Mouse (Mus musculus) MEL (cell line): Measurements from ENCODE around the gene Dnttip2. TPM values are rescaled to one million over a fixed set of nuclear protein-coding genes. Genes with fewer than 3 reads are reported as not detected.
"Not testable (repeated sequence)": the region's sequence is repeated elsewhere in the genome, so short reads cannot be mapped to it uniquely, and the experiment has no call there.

Experiments used
- DNase-seq: peaks from one replicate; pipeline ENCODE4 v3.0.0; 2011; ENCODE audit warnings: low read depth, low spot score
- H3K27ac ChIP-seq: 2 replicates; pipeline ENCODE4 v1.5.1; 2012; ENCODE audit warnings: low read depth, mild to moderate bottlenecking, control low read depth, low read length, moderate library complexity; ENCODE audit not compliant: control insufficient read depth
- H3K27me3 ChIP-seq, 2 experiments: fragments of 150-350 bp in 1 of 2; sonication (generic) in 1 of 2; 2 replicates each; pipeline ENCODE4 v1.6.1; 2012; ENCODE audit warnings: low read length in 2 of 2, mild to moderate bottlenecking in 2 of 2, improper control_type of control experiment in 1 of 2, moderate library complexity in 1 of 2; ENCODE audit not compliant: insufficient read depth in 2 of 2, control insufficient read depth in 1 of 2
- H3K36me3 ChIP-seq, 2 experiments: 2 replicates each; pipeline ENCODE4 v1.6.1; 2012 to 2014; ENCODE audit warnings: low read length in 2 of 2, improper control_type of control experiment in 1 of 2, inconsistent platforms in 1 of 2, mild to moderate bottlenecking in 1 of 2; ENCODE audit not compliant: insufficient read depth in 2 of 2, control insufficient read depth in 1 of 2
- H3K4me1 ChIP-seq, 2 experiments: fragments of 150-350 bp in 1 of 2; sonication (generic) in 1 of 2; 2 replicates each; pipeline ENCODE4 v1.6.1; 2012; ENCODE audit warnings: low read length in 2 of 2, improper control_type of control experiment in 1 of 2, mild to moderate bottlenecking in 1 of 2; ENCODE audit not compliant: insufficient read depth in 2 of 2, control insufficient read depth in 1 of 2
- H3K4me3 ChIP-seq, 2 experiments: fragments of 150-350 bp in 1 of 2; sonication (generic) in 1 of 2; 2 replicates each; pipeline ENCODE4 v1.5.1; 2012; ENCODE audit warnings: low read depth in 2 of 2, low read length in 2 of 2, mild to moderate bottlenecking in 2 of 2, moderate library complexity in 2 of 2, control low read depth in 1 of 2, improper control_type of control experiment in 1 of 2; ENCODE audit not compliant: control insufficient read depth in 1 of 2, insufficient read depth in 1 of 2
- H3K79me2 ChIP-seq: 2 replicates; pipeline ENCODE4 v1.6.1; 2012; ENCODE audit warnings: mild to moderate bottlenecking, low read length, moderate library complexity; ENCODE audit not compliant: control insufficient read depth, poor library complexity, insufficient read depth
- H3K9ac ChIP-seq: 2 replicates; pipeline ENCODE4 v1.6.1; 2012; ENCODE audit warnings: low read depth, mild to moderate bottlenecking, control low read depth, low read length, moderate library complexity; ENCODE audit not compliant: control insufficient read depth, poor library complexity, severe bottlenecking
- H3K9me3 ChIP-seq: fragments of 150-350 bp; sonication (generic); replicated peaks from 2 replicates; pipeline ENCODE4 v1.6.1; 2012; ENCODE audit warnings: mild to moderate bottlenecking, low read length, improper control_type of control experiment, moderate library complexity; ENCODE audit not compliant: insufficient read depth
- BHLHE40 ChIP-seq: IDR thresholded peaks from 2 replicates; pipeline ENCODE4 v1.6.1; 2012; ENCODE audit warnings: low read depth, mild to moderate bottlenecking, inconsistent platforms, low read length, improper control_type of control experiment, borderline replicate concordance
- CHD1 ChIP-seq: IDR thresholded peaks from 2 replicates; pipeline ENCODE4 v1.6.1; 2012; ENCODE audit warnings: low read depth, mild to moderate bottlenecking, inconsistent platforms, low read length, improper control_type of control experiment
- CHD2 ChIP-seq: IDR thresholded peaks from 2 replicates; pipeline ENCODE4 v1.6.1; 2011; ENCODE audit warnings: low read length, improper control_type of control experiment
- ETS1 ChIP-seq: IDR thresholded peaks from 2 replicates; pipeline ENCODE4 v1.6.1; 2012; ENCODE audit warnings: low read depth, mild to moderate bottlenecking, inconsistent platforms, low read length, improper control_type of control experiment, moderate library complexity
- GATA1 ChIP-seq: IDR thresholded peaks from 2 replicates; pipeline ENCODE4 v1.6.1; 2011; ENCODE audit warnings: low read depth, low read length, improper control_type of control experiment
- MAFK ChIP-seq: IDR thresholded peaks from 2 replicates; pipeline ENCODE4 v1.6.1; 2011; ENCODE audit warnings: low read depth, mild to moderate bottlenecking, low read length, improper control_type of control experiment, borderline replicate concordance
- MAX ChIP-seq: IDR thresholded peaks from 2 replicates; pipeline ENCODE4 v1.6.1; 2011; ENCODE audit warnings: low read length, improper control_type of control experiment
- MEF2A ChIP-seq: IDR thresholded peaks from 2 replicates; pipeline ENCODE4 v1.6.1; 2014; ENCODE audit warnings: low read depth, mild to moderate bottlenecking, inconsistent platforms, low read length, improper control_type of control experiment; ENCODE audit not compliant: poor library complexity, insufficient replicate concordance, severe bottlenecking; ENCODE audit errors: extremely low read depth
- MXI1 ChIP-seq: IDR thresholded peaks from 2 replicates; pipeline ENCODE4 v1.6.1; 2011; ENCODE audit warnings: mild to moderate bottlenecking, low read depth, low read length, improper control_type of control experiment
- MYB ChIP-seq: IDR thresholded peaks from 2 replicates; pipeline ENCODE4 v1.6.1; 2011; ENCODE audit warnings: mild to moderate bottlenecking, low read depth, low read length, improper control_type of control experiment
- RAD21 ChIP-seq: IDR thresholded peaks from 2 replicates; pipeline ENCODE4 v1.6.1; 2011; ENCODE audit warnings: mild to moderate bottlenecking, low read depth, low read length, improper control_type of control experiment
- RCOR1 ChIP-seq: IDR thresholded peaks from 2 replicates; pipeline ENCODE4 v1.6.1; 2012; ENCODE audit warnings: low read depth, mild to moderate bottlenecking, inconsistent platforms, low read length, improper control_type of control experiment
- SIN3A ChIP-seq: IDR thresholded peaks from 2 replicates; pipeline ENCODE4 v1.6.1; 2012; ENCODE audit warnings: low read length, improper control_type of control experiment, inconsistent platforms
- TBP ChIP-seq: IDR thresholded peaks from 2 replicates; pipeline ENCODE4 v1.8.0; 2011; ENCODE audit warnings: low read depth, low read length, improper control_type of control experiment
- TCF12 ChIP-seq: IDR thresholded peaks from 2 replicates; pipeline ENCODE4 v1.6.1; 2014; ENCODE audit warnings: low read depth, mild to moderate bottlenecking, inconsistent platforms, low read length, improper control_type of control experiment, moderate library complexity
- UBTF ChIP-seq: IDR thresholded peaks from 2 replicates; pipeline ENCODE4 v1.6.1; 2012; ENCODE audit warnings: low read depth, mild to moderate bottlenecking, inconsistent platforms, low read length, improper control_type of control experiment, moderate library complexity, borderline replicate concordance; ENCODE audit not compliant: insufficient read depth
- ZC3H11A ChIP-seq: IDR thresholded peaks from 2 replicates; pipeline ENCODE4 v1.6.1; 2012; ENCODE audit warnings: low read depth, mild to moderate bottlenecking, inconsistent platforms, low read length, improper control_type of control experiment
- ZMIZ1 ChIP-seq: IDR thresholded peaks from 2 replicates; pipeline ENCODE4 v1.6.1; 2012; ENCODE audit warnings: low read depth, mild to moderate bottlenecking, inconsistent platforms, low read length, improper control_type of control experiment, moderate library complexity
- ZNF384 ChIP-seq: IDR thresholded peaks from 2 replicates; pipeline ENCODE4 v1.6.1; 2012; ENCODE audit warnings: low read depth, mild to moderate bottlenecking, inconsistent platforms, low read length, improper control_type of control experiment
- polyA plus RNA-seq, 2 experiments: library from polyadenylated mRNA; stranded (reverse) in 1 of 2; unstranded in 1 of 2; fragments of >175 nt in 1 of 2; fragments of >200 nt in 1 of 2; gene quantifications; 2 replicates each; pipeline versions ENCODE4 v1.2.1 to v1.2.4; 2012; ENCODE audit warnings: low replicate concordance in 2 of 2, low read depth in 1 of 2; ENCODE audit not compliant: insufficient read length in 2 of 2, insufficient read depth in 1 of 2, missing spikeins in 1 of 2
- total RNA-seq: library from RNA; depleted of rRNA; stranded (reverse); fragments of 300-350 nt; gene quantifications from 2 replicates; pipeline ENCODE4 v1.2.3, GENCODE M21; 2012

Dnttip2 gene
- total and polyA plus RNA-seq, 3 experiments, result 84.4 to 90.5 TPM; not detected in 1

DNA sequence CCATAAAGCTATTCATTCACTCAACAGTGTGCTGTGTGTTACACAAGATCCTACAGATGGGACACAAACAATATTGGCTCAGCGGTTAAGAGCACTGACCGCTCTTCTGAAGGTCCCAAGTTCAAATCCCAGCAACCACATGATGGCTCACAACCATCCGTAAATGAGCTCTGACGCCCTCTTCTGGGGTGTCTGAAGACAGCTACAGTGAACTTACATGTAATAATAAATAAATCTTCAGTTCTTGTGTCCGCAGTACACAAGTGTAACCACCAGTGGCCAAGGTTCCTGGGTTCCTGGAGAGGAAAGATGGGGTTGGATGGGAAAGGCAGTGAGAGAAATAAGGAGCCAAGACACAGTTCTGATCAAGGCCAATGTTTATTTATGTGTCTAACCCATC, 4.2 kb upstream of the Dnttip2 start (continued):
- TF ChIP-seq ETS1, result no peak
- TF ChIP-seq, all 39 proteins: peak for 3

DNA sequence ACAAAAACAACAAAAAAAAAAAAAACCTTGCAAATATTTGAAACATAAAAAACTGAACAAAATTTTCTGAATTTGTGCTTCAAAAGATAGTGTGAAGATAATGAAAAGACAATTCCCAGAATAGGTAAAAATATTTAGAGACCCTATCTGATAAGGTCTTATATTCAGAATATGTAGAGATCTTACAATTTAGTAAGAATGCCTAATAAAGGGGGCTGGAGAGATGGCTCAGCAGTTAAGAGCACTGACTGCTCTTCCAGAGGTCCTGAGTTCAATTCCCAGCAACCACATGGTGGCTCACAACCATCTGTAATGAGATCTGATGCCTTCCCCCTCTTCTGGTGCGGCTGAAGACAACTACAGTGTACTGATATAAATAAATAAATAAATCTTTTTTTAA, 1.6 kb upstream of the Dnttip2 start:
- not testable (repeated sequence) for H3K27me3 ChIP-seq, H3K9ac ChIP-seq, DNase-seq, H3K27ac ChIP-seq, H3K9me3 ChIP-seq
- Histone ChIP-seq H3K36me3 (peaks cover 1 to 27% of the 10 kb centered on the region in 2 experiments), H3K79me2 (peaks cover 33% of the 10 kb centered on the region), H3K4me3 (peak overlapping the region in 1 of 2 experiments; percentile 89; a peak in 1 of 4 replicates), H3K4me1 (peaks cover 8 to 25% of the 10 kb centered on the region in 2 experiments; a peak in 3 of 4 replicates)
- peak; percentile 92 for TF ChIP-seq TBP
- TF ChIP-seq MAFK, result peak; percentile 33; the same call in 1 of the 2 replicates
- TF ChIP-seq GATA1, result 0 out of 2 replicates have a peak, but pooled peaks have one; percentile 3

DNA sequence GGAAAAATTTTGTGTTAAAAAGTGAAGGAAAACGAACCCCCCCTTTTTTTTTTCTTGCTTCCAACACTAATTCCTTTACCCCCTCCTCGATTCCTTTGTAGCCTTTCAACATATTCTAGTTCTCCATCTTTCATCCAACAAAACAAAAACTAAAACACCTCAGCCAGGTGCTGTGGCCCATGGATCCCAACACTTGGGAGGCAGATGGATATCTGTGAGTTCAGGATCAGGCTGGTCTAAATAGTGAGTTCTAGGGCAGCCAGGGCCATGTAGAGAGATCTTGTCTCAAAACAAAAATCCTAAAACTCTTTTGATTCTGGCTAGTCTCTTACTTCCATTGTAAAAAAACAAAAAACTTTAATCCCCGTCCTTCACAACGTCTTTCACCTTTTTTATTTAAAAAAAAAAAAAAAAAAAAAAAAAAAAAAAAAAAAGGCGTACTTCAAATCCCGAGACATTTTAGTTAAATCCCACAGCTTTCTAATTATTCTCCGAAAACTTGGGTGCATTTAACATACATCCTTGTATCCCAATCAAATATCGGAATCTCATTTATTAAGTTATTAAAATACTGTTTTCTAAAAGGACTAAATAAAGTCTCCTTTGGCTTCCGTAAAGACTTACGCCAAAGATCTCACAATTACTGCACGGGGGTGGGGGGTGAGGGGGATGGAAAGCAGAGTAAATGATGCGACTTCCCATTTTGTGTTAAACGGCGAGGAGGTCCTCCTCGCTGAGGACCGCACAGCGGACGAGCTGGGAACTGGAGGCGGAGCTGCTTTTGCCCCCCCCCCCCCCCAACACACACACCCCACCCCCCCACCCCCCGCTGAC, 564 bp upstream of the Dnttip2 start:
- Histone ChIP-seq H3K27ac (peak overlapping the region; percentile 55), H3K9ac (peak overlapping the region; percentile 74), H3K4me3 (peak overlapping the region; percentile 55 to 89), H3K27me3 (no peaks in the 10 kb centered on the region), H3K9me3 (no peaks in the 10 kb centered on the region), H3K79me2 (peaks cover 40% of the 10 kb centered on the region), H3K36me3 (peaks cover 1 to 35% of the 10 kb centered on the region in 2 experiments), H3K4me1 (peaks cover 8 to 30% of the 10 kb centered on the region in 2 experiments; a peak in 3 of 4 replicates)
- TF ChIP-seq ZC3H11A (no peak), MEF2A (no peak), TCF12 (no peak), SIN3A (0 out of 2 replicates have a peak, but pooled peaks have one; percentile 54), UBTF (no peak), BHLHE40 (peak; percentile 63), CHD1 (peak; percentile 38; the same call in 1 of the 2 replicates), ETS1 (no peak), MYB (0 out of 2 replicates have a peak, but pooled peaks have one; percentile 43), CHD2 (peak; percentile 66; the same call in 1 of the 2 replicates), MAFK (no peak), ZNF384 (peak; percentile 85), MAX (no peak), RCOR1 (peak; percentile 52; the same call in 1 of the 2 replicates), ZMIZ1 (peak; percentile 41; the same call in 1 of the 2 replicates), MXI1 (peak; percentile 45; the same call in 1 of the 2 replicates), RAD21 (no peak)
- DNase-seq, result peak; percentile 57
